Mouse (Mus musculus) liver, embryonic 14.5 days (tissue): Measurements from ENCODE around the gene Ubr4. TPM values are rescaled to one million over a fixed set of nuclear protein-coding genes. Genes with fewer than 3 reads are reported as not detected.

ENCODE experiments used
- ATAC-seq: fragments of 200-750 bp; cut with Nextera tagmentation; 2 replicates; pipeline ENCODE4 v1.8.0; 2017; ENCODE audit warnings: moderate number of reproducible peaks, mild to moderate bottlenecking, moderate library complexity; ENCODE audit not compliant: insufficient read depth
- DNase-seq, 3 experiments: peaks; one replicate each; pipeline ENCODE4 v3.0.0-alpha.2; 2012 to 2013; ENCODE audit warnings: low read depth in 3 of 3, low spot score in 3 of 3
- H3K27ac ChIP-seq: fragments of 300-500 bp; sonication (generic); 2 replicates; pipeline ENCODE4 v1.5.1; 2014; ENCODE audit warnings: moderate library complexity, mild to moderate bottlenecking, control low read depth, inconsistent platforms
- H3K27me3 ChIP-seq: fragments of 300-500 bp; sonication (generic); 2 replicates; pipeline ENCODE4 v1.6.1; 2014; ENCODE audit warnings: mild to moderate bottlenecking, low read length, moderate library complexity; ENCODE audit not compliant: control insufficient read depth, insufficient read depth
- H3K36me3 ChIP-seq: fragments of 300-500 bp; sonication (generic); replicated peaks from 2 replicates; pipeline ENCODE4 v1.6.1; 2014; ENCODE audit warnings: low read depth; ENCODE audit not compliant: control insufficient read depth, insufficient read depth
- H3K4me1 ChIP-seq, 2 experiments: fragments of 200-500 bp in 1 of 2; fragments of 300-500 bp in 1 of 2; sonication (generic) in 1 of 2; replicated peaks; 2 replicates each; pipeline ENCODE4 v1.6.1; 2012 to 2014; ENCODE audit warnings: antibody characterized with exemption in 1 of 2, inconsistent platforms in 1 of 2, low read length in 1 of 2; ENCODE audit not compliant: control insufficient read depth in 2 of 2, insufficient read depth in 2 of 2
- H3K4me2 ChIP-seq: fragments of 300-500 bp; sonication (generic); 2 replicates; pipeline ENCODE4 v1.6.1; 2014; ENCODE audit warnings: low read depth, mild to moderate bottlenecking, control low read depth, moderate library complexity
- H3K4me3 ChIP-seq, 2 experiments: fragments of 200-500 bp in 1 of 2; fragments of 300-500 bp in 1 of 2; sonication (generic) in 1 of 2; 2 replicates each; pipeline ENCODE4 v1.5.1; 2012 to 2014; ENCODE audit warnings: low read depth in 2 of 2, low read length in 2 of 2, mild to moderate bottlenecking in 2 of 2, control low read depth in 1 of 2, inconsistent platforms in 1 of 2, moderate library complexity in 1 of 2; ENCODE audit not compliant: insufficient read depth in 1 of 2
- H3K9ac ChIP-seq: fragments of 300-500 bp; sonication (generic); replicated peaks from 2 replicates; pipeline ENCODE4 v1.6.1; 2014; ENCODE audit warnings: mild to moderate bottlenecking, control low read depth, moderate library complexity
- H3K9me3 ChIP-seq: fragments of 300-500 bp; sonication (generic); 2 replicates; pipeline ENCODE4 v1.6.1; 2016; ENCODE audit warnings: low read length, mixed read lengths; ENCODE audit not compliant: control insufficient read depth
- CTCF ChIP-seq: IDR thresholded peaks from 2 replicates; pipeline ENCODE4 v1.5.1; 2016; ENCODE audit warnings: antibody characterized with exemption, low read depth, control low read depth
- EP300 ChIP-seq: IDR thresholded peaks from 2 replicates; pipeline ENCODE4 v1.6.1; 2016; ENCODE audit warnings: antibody characterized with exemption, low read depth
- WGBS: fragments of 180-500 bp; shearing (Covaris S2); extraction: QIAGEN DNeasy Blood & Tissue Kit; methylation state at CpG from one replicate; pipeline ENCODE4 v1.1.7; 2014; ENCODE audit not compliant: insufficient replicate concordance; 5-methylcytosine and 5-hydroxymethylcytosine counted together
- polyA plus RNA-seq, 2 experiments: library from polyadenylated mRNA; depleted of rRNA in 1 of 2; stranded (reverse) in 1 of 2; unstranded in 1 of 2; fragments of >200 nt; fragmentation: Nextera tagmentation in 1 of 2; extraction: Ambion mirVana in 1 of 2; gene quantifications; 2 replicates each; pipeline versions ENCODE4 v1.2.1 to v1.2.3; 2012 to 2014

Ubr4 gene
- polyA plus RNA-seq, 2 experiments = 34.0 to 55.5 TPM

DNA sequence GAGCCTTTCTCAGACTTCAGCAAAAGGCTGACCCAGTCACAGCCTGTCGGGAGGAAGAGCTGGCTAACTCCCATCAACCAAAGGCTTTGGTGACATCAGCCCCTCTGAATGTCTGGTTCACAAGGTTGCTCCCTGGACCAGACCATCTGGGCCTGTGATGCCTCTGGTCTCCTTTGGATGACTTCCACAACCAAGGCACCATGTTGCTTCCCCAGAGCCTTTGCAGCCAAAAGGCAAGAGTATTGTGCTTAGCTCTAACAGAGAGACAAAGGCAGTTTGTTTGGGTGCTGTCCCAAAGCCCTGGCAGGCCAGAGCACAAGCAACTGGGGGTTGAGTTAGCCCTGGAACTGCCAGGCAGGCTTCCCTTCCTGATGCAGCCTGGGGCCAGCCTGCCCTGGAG lies 137.5 kb downstream of the Ubr4 start:
- H3K4me1 ChIP-seq = no peaks in the 10 kb centered on the region; a peak in 1 of 4 replicates
- no peak overlapping the region for H3K9ac ChIP-seq
- peaks cover 35% of the 10 kb centered on the region for H3K36me3 ChIP-seq
- 84% methylated on average over 1 of the region's 1 CpGs for WGBS
- H3K9me3 ChIP-seq = no peaks in the 10 kb centered on the region
- no peak overlapping the region for H3K4me3 ChIP-seq
- ATAC-seq = no peak
- H3K4me2 ChIP-seq = no peak overlapping the region
- no peak overlapping the region for H3K27ac ChIP-seq
- no peaks in the 10 kb centered on the region for H3K27me3 ChIP-seq
- TF ChIP-seq CTCF (no peak), EP300 (no peak)
- no peak for DNase-seq

DNA sequence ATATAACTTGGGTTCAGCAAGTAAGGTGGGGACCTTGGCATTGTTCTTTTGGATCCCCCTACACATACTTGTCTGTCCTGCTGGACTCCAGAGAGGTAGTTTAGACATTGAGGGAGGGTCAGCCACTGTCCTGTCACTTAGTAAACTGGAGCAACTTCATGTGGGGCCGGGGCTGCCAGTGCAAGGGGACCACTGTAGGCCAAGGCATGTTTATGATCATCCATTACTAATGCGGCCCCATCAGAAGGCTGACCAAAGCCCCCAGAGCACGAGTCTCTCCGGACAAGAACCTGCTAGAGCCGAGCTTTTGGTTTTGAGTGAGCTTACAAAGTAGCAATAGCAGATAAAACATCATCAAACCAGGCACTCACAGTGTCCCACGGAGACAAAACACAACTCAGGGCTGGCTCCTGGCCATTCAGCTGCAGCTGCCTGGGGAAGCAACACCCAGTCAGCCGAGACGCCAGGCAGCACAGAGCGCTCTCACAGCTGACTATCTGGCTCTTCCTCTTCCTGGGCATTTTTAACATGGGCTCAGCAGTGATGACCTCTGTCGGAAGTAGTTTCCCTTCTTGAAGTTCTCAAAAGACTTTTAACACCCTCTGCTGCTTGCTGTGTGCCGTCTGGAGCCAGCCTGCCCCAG lies 138.1 kb downstream of the Ubr4 start:
- Histone ChIP-seq H3K36me3 (peaks cover 30% of the 10 kb centered on the region), H3K4me2 (no peak overlapping the region), H3K9ac (no peak overlapping the region), H3K27me3 (no peaks in the 10 kb centered on the region), H3K9me3 (no peaks in the 10 kb centered on the region), H3K27ac (no peak overlapping the region), H3K4me1 (no peaks in the 10 kb centered on the region; a peak in 1 of 4 replicates), H3K4me3 (no peak overlapping the region)
- WGBS = 77% methylated on average over 11 of the region's 11 CpGs
- no peak for TF ChIP-seq EP300
- TF ChIP-seq CTCF = no peak
- ATAC-seq (no peak), DNase-seq (no peak)

DNA sequence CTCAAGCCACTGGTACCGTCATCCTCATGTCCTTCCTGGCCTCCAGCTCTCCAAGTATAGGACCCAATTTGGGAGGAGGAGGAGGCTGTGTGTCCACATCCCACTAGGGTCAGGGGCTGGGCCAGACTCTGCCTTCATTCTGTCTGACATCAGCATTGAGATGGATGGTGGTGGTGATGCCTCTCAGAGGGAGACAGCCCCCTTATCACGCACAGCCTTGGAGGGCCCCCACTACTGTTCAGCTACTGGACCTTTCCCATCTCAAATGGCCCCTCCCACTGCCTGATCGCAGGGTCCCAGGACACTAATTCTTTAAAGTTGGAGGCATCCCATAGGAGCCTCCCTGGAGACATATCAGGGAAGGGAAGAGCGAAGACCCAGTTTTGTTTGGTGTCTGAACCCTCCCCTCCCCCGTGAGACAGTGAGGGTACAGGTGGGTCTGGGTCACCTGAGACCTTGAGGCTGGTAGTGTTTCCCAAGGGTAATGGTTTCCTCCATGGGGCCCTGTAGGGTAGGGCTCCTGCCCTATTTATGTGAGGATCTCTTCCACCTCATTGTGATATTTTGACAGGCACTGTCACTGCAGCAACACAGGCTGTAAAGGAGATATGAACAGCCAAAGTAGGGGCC lies 139.2 kb downstream of the Ubr4 start:
- H3K36me3 ChIP-seq = peaks cover 24% of the 10 kb centered on the region
- no peak for ATAC-seq
- WGBS = 84% methylated on average over 5 of the region's 5 CpGs
- DNase-seq = no peak
- H3K27ac ChIP-seq = no peak overlapping the region
- no peaks in the 10 kb centered on the region for H3K9me3 ChIP-seq
- TF ChIP-seq CTCF (no peak), EP300 (no peak)
- no peaks in the 10 kb centered on the region; a peak in 1 of 4 replicates for H3K4me1 ChIP-seq
- no peaks in the 10 kb centered on the region for H3K27me3 ChIP-seq
- no peak overlapping the region for H3K4me2 ChIP-seq
- no peak overlapping the region for H3K9ac ChIP-seq
- no peak overlapping the region for H3K4me3 ChIP-seq

DNA sequence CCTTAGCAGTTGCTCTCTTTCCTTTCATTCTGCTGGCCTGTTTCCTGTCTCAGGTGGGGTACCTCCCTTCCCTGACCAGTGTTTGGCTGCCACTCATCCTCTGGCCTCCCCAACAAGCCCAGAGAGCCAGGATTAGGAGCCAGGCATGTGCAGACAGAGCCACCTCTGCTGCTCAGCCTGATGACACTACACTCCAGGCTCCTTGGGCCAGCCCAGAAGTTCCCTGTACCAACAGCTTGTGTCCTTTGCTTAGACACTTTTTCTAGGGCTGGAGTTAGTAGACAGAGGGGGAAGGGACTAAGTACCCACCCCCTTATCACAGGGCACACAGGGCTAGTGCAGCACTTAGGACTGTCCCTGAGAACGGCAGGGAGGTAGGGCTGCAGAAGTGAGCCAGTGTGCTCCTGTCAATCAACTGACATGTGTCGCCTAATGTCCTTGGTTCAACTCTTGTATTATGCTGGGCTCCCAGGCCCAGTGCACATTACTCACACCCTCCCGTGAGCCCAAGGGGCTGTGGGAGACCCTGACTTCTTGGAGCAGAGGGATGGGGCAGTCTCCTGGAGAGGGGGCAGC lies 139.9 kb downstream of the Ubr4 start:
- Histone ChIP-seq H3K4me2 (no peak overlapping the region), H3K9ac (no peak overlapping the region), H3K4me1 (no peaks in the 10 kb centered on the region; a peak in 1 of 4 replicates), H3K36me3 (peaks cover 21% of the 10 kb centered on the region), H3K27ac (no peak overlapping the region), H3K4me3 (no peak overlapping the region), H3K9me3 (no peaks in the 10 kb centered on the region), H3K27me3 (no peaks in the 10 kb centered on the region)
- TF ChIP-seq CTCF = no peak
- TF ChIP-seq EP300 = no peak
- DNase-seq (no peak), ATAC-seq (peak; percentile 29; the same call in 1 of the 2 replicates)
- WGBS = 33% methylated on average over 3 of the region's 3 CpGs

DNA sequence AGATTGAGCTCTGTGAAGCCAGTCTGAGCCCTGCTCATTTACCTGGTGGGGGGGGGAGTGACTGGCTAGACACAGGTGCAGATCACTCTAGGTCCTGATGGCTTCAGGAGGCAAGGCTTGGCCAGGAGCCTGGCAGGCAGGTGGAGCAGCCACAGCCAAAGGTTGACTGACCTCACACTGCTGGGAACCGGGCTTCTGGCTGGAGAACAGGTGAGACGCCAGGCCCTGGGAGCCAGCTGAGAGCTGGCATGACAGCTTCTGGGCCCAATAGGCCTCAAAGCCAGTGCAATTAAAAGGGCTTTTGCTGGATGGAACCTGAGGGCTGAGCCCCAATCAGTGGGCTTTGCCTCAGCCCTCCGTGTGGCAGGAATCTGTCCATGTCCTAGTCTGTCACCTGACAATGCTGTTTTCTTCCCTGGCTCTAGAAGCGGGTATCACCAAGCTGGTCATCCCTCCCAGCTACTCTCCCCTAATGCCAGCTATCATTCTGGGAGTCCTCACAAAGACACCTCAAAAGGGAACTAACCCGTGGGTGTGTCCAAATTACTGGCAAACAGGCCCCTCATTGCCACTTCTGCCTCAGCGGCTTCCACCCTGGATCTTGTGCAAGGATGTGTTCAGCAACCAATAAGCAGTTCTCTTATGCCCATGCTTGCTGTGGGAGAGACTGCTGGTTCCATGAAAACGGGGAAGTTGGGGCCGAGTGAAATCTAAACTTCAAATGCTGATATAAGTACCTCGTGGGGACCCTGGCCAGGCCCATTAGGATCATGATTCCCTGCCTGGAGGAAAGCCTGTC lies 141.0 kb downstream of the Ubr4 start:
- no peak overlapping the region for H3K4me3 ChIP-seq
- H3K27ac ChIP-seq = no peak overlapping the region
- H3K9ac ChIP-seq = no peak overlapping the region
- DNase-seq = peak in 2 of 3 experiments; percentile 11 to 27
- H3K27me3 ChIP-seq = no peaks in the 10 kb centered on the region
- H3K9me3 ChIP-seq = no peaks in the 10 kb centered on the region
- H3K4me2 ChIP-seq = no peak overlapping the region
- H3K36me3 ChIP-seq = peaks cover 21% of the 10 kb centered on the region
- WGBS = 39% methylated on average over 9 of the region's 9 CpGs
- ATAC-seq = no peak
- no peak for TF ChIP-seq CTCF
- TF ChIP-seq EP300 = no peak
- no peaks in the 10 kb centered on the region; a peak in 1 of 4 replicates for H3K4me1 ChIP-seq
